Mouse (Mus musculus): ENCODE measurements around the gene Npepl1. TPM values are rescaled to one million over a fixed set of nuclear protein-coding genes. Genes with fewer than 3 reads are reported as not detected.
A peak's percentile ranks its signal among the peaks of the same experiment; 100 is the strongest.

The Npepl1 gene
- polyA plus RNA-seq, 1 experiment from 2014 or later = 21.3 TPM

- no peak overlapping the region for H3K4me3 ChIP-seq
- no peak overlapping the region for H3K4me2 ChIP-seq (replicated peaks)
- no peak for ATAC-seq (replicated peaks)
- 86% methylated on average over 12 of the region's 12 CpGs for WGBS
- H3K9me3 ChIP-seq = no peaks in the 10 kb centered on the region
- H3K4me1 ChIP-seq = peaks cover 9% of the 10 kb centered on the region
- no peak overlapping the region for H3K9ac ChIP-seq (replicated peaks)
- no peaks in the 10 kb centered on the region for H3K27me3 ChIP-seq
- no peaks in the 10 kb centered on the region for H3K36me3 ChIP-seq
- H3K27ac ChIP-seq (replicated peaks) = no peak overlapping the region
Measured at GRCm38 (mm10) chr2:174114148-174114864, 4.2 kb downstream of the Npepl1 start.

- Histone ChIP-seq H3K9ac (replicated peaks) (no peak overlapping the region), H3K4me3 (no peak overlapping the region), H3K27ac (replicated peaks) (no peak overlapping the region), H3K4me2 (replicated peaks) (no peak overlapping the region), H3K9me3 (no peaks in the 10 kb centered on the region), H3K36me3 (peaks cover 5% of the 10 kb centered on the region; the same call in 1 of the 2 replicates), H3K4me1 (no peaks in the 10 kb centered on the region), H3K27me3 (no peaks in the 10 kb centered on the region)
- ATAC-seq (replicated peaks) = no peak
- WGBS = 83% methylated on average over 16 of the region's 16 CpGs
Measured at GRCm38 (mm10) chr2:174116929-174117328, 6.8 kb downstream of the Npepl1 start.

GRCm38 (mm10) chr2:174118141-174118540 is 8.0 kb downstream of the Npepl1 start:
- peak; percentile 56; the same call in 1 of the 2 replicates for ATAC-seq (replicated peaks)
- Histone ChIP-seq H3K36me3 (peaks cover 5% of the 10 kb centered on the region; the same call in 1 of the 2 replicates), H3K9ac (replicated peaks) (no peak overlapping the region), H3K9me3 (no peaks in the 10 kb centered on the region), H3K27ac (replicated peaks) (no peak overlapping the region), H3K4me1 (no peaks in the 10 kb centered on the region), H3K4me3 (no peak overlapping the region), H3K4me2 (replicated peaks) (no peak overlapping the region), H3K27me3 (no peaks in the 10 kb centered on the region)
- 50% methylated on average over 11 of the region's 11 CpGs for WGBS

- Histone ChIP-seq H3K4me3 (no peak overlapping the region), H3K4me2 (replicated peaks) (no peak overlapping the region), H3K4me1 (no peaks in the 10 kb centered on the region), H3K27ac (replicated peaks) (no peak overlapping the region), H3K9ac (replicated peaks) (no peak overlapping the region), H3K27me3 (no peaks in the 10 kb centered on the region), H3K9me3 (no peaks in the 10 kb centered on the region), H3K36me3 (peaks cover 8% of the 10 kb centered on the region)
- 91% methylated on average over 11 of the region's 11 CpGs for WGBS
- no peak for ATAC-seq (replicated peaks)
Measured at GRCm38 (mm10) chr2:174119259-174119658, 9.1 kb downstream of the Npepl1 start.

- Histone ChIP-seq H3K9me3 (no peaks in the 10 kb centered on the region), H3K9ac (replicated peaks) (no peak overlapping the region), H3K36me3 (peaks cover 15% of the 10 kb centered on the region), H3K4me3 (no peak overlapping the region), H3K4me1 (no peaks in the 10 kb centered on the region), H3K27me3 (no peaks in the 10 kb centered on the region), H3K4me2 (replicated peaks) (no peak overlapping the region), H3K27ac (replicated peaks) (no peak overlapping the region)
- no peak for ATAC-seq (replicated peaks)
- WGBS = 94% methylated on average over 19 of the region's 19 CpGs
Measured at GRCm38 (mm10) chr2:174120631-174121030, 10.5 kb downstream of the Npepl1 start.

GRCm38 (mm10) chr2:174121411-174121947 is 11.3 kb downstream of the Npepl1 start:
- H3K4me1 ChIP-seq = peaks cover 2% of the 10 kb centered on the region
- peaks cover 15% of the 10 kb centered on the region for H3K36me3 ChIP-seq
- WGBS = 86% methylated on average over 12 of the region's 12 CpGs
- no peak overlapping the region for H3K9ac ChIP-seq (replicated peaks)
- ATAC-seq (replicated peaks) = no peak
- H3K4me3 ChIP-seq = no peak overlapping the region
- no peaks in the 10 kb centered on the region for H3K27me3 ChIP-seq
- H3K9me3 ChIP-seq = no peaks in the 10 kb centered on the region
- no peak overlapping the region for H3K4me2 ChIP-seq (replicated peaks)
- no peak overlapping the region for H3K27ac ChIP-seq (replicated peaks)

GRCm38 (mm10) chr2:174122331-174122730 is 12.2 kb downstream of the Npepl1 start:
- ATAC-seq (replicated peaks) = no peak
- Histone ChIP-seq H3K9ac (replicated peaks) (no peak overlapping the region), H3K4me1 (peaks cover 11% of the 10 kb centered on the region), H3K9me3 (no peaks in the 10 kb centered on the region), H3K36me3 (peaks cover 15% of the 10 kb centered on the region), H3K27ac (replicated peaks) (no peak overlapping the region), H3K4me2 (replicated peaks) (no peak overlapping the region), H3K27me3 (no peaks in the 10 kb centered on the region), H3K4me3 (no peak overlapping the region)
- 94% methylated on average over 2 of the region's 2 CpGs for WGBS

- no peak for ATAC-seq (replicated peaks)
- Histone ChIP-seq H3K4me1 (peaks cover 12% of the 10 kb centered on the region), H3K27ac (replicated peaks) (no peak overlapping the region), H3K36me3 (peaks cover 15% of the 10 kb centered on the region), H3K4me2 (replicated peaks) (no peak overlapping the region), H3K27me3 (no peaks in the 10 kb centered on the region), H3K9me3 (no peaks in the 10 kb centered on the region), H3K9ac (replicated peaks) (no peak overlapping the region), H3K4me3 (no peak overlapping the region)
- WGBS = 80% methylated on average over 3 of the region's 3 CpGs
Measured at GRCm38 (mm10) chr2:174123731-174124130, 13.6 kb downstream of the Npepl1 start.

GRCm38 (mm10) chr2:174126522-174127375 is 16.6 kb downstream of the Npepl1 start:
- 9% methylated on average over 19 of the region's 21 CpGs for WGBS
- Histone ChIP-seq H3K4me2 (replicated peaks) (peak overlapping the region; percentile 34), H3K27me3 (no peaks in the 10 kb centered on the region), H3K36me3 (peaks cover 10% of the 10 kb centered on the region), H3K27ac (replicated peaks) (peak overlapping the region; percentile 50; the same call in 1 of the 2 replicates), H3K4me3 (no peak overlapping the region), H3K4me1 (peaks cover 12% of the 10 kb centered on the region), H3K9me3 (no peaks in the 10 kb centered on the region), H3K9ac (replicated peaks) (no peak overlapping the region)
- ATAC-seq (replicated peaks) = peak; percentile 80

- Histone ChIP-seq H3K9me3 (no peaks in the 10 kb centered on the region), H3K4me3 (no peak overlapping the region), H3K27me3 (no peaks in the 10 kb centered on the region), H3K4me2 (replicated peaks) (peak overlapping the region; percentile 34), H3K4me1 (peaks cover 12% of the 10 kb centered on the region), H3K36me3 (peaks cover 10% of the 10 kb centered on the region), H3K27ac (replicated peaks) (no peak overlapping the region), H3K9ac (replicated peaks) (no peak overlapping the region)
- ATAC-seq (replicated peaks) = no peak; the same call in 1 of the 2 replicates
- WGBS = 20% methylated on average over 6 of the region's 6 CpGs
Measured at GRCm38 (mm10) chr2:174127376-174127713, 17.2 kb downstream of the Npepl1 start.

GRCm38 (mm10) chr2:174128926-174129325 is 18.8 kb downstream of the Npepl1 start:
- Histone ChIP-seq H3K9me3 (no peaks in the 10 kb centered on the region), H3K4me3 (no peak overlapping the region), H3K4me1 (peaks cover 12% of the 10 kb centered on the region), H3K36me3 (peaks cover 10% of the 10 kb centered on the region), H3K9ac (replicated peaks) (no peak overlapping the region), H3K4me2 (replicated peaks) (no peak overlapping the region), H3K27me3 (no peaks in the 10 kb centered on the region), H3K27ac (replicated peaks) (no peak overlapping the region)
- WGBS = 68% methylated on average over 6 of the region's 6 CpGs
- ATAC-seq (replicated peaks) = no peak

GRCm38 (mm10) chr2:174130468-174131097 is 20.4 kb downstream of the Npepl1 start:
- Histone ChIP-seq H3K9me3 (no peaks in the 10 kb centered on the region), H3K4me1 (peaks cover 12% of the 10 kb centered on the region), H3K4me3 (no peak overlapping the region), H3K36me3 (no peaks in the 10 kb centered on the region), H3K4me2 (replicated peaks) (no peak overlapping the region), H3K9ac (replicated peaks) (no peak overlapping the region), H3K27me3 (no peaks in the 10 kb centered on the region), H3K27ac (replicated peaks) (no peak overlapping the region)
- 89% methylated on average over 8 of the region's 8 CpGs for WGBS
- ATAC-seq (replicated peaks) = no peak
